In the genomic region with DNA sequence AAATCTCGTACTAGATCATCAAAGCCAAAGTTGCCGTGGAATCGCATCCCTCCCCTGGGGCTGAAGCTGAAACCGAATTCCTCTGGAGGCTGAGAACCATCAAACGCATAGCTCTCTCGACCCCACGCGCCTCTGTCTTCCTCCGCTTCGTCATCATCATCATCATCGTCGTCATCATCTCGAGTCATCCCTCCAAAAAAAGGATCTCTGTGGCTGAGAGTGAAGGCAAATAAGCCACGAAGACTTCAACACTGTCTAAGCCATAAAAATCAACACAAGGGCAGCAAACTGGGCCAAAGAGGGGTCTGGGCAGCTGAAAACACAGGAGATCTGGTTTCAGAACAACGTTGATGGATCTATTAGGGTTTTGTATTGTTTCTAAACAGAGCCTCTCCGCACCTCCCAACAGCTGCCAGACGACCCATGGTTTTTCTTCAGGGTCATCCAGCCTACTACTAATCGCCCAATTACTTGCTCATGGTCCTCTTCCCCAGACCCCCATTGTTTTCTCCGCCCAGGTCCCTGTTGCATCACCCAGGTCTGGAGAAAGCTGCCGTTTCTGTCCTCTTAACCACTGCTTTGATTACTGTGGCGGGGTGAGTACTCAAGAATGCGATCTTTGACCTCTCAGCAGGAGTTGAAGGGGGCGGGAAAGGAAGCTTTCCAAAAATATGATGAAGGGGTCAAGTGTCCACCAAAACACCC, we compare ENCODE assay signal across 8 mouse cellular contexts. TPM values are rescaled to one million over a fixed set of nuclear protein-coding genes. Genes with fewer than 3 reads are reported as not detected.
DNase-seq lines count a peak whose midpoint lies in the region; TF ChIP-seq lines count a peak whose summit lies in the region.

No protein-coding gene starts in this region.

- peak overlapping the region; percentile 97 for H3K27ac ChIP-seq in gastrocnemius, adult 2 months
- peak overlapping the region; percentile 92 for H3K27ac ChIP-seq in hindbrain, embryonic 10.5 days
- peak overlapping the region; percentile 90 for H3K27ac ChIP-seq in midbrain, embryonic 10.5 days (replicated peaks)

- H3K4me1 ChIP-seq in hindbrain, embryonic 10.5 days (replicated peaks) = peaks cover 21% of the 10 kb centered on the region
- H3K4me1 ChIP-seq in midbrain, embryonic 10.5 days = peaks cover 24% of the 10 kb centered on the region

- peak; percentile 21 for DNase-seq in gastrocnemius, adult 2 months
- DNase-seq in gastrocnemius, postnatal 25 days = no peak
- DNase-seq in ES-CJ7 (ENCODE audit: low read depth, low spot score) = peak; percentile 66
- peak; percentile 81 for DNase-seq in embryo, embryonic 9.5 days (ENCODE audit: extremely low spot score)
- peak; percentile 70 for DNase-seq in hindbrain, embryonic 10.5 days (ENCODE audit: low spot score)
- peak; percentile 27 to 39 for DNase-seq in left cerebral cortex, postnatal 14 days (ENCODE audit: low spot score in 2 of 2)
- peak; percentile 63 for DNase-seq in midbrain, embryonic 10.5 days (ENCODE audit: low spot score)
- peak; percentile 28 for DNase-seq in thymus, postnatal 4 days

- 17% methylated on average over 23 of the region's 23 CpGs for WGBS in hindbrain, embryonic 10.5 days
- WGBS in midbrain, embryonic 10.5 days = 22% methylated on average over 23 of the region's 23 CpGs

- peaks cover 68% of the 10 kb centered on the region for H3K36me3 ChIP-seq in hindbrain, embryonic 10.5 days
- H3K36me3 ChIP-seq in midbrain, embryonic 10.5 days = peaks cover 73% of the 10 kb centered on the region

- no peak for TF ChIP-seq CTCF in gastrocnemius, adult 2 months (IDR thresholded peaks at IDR 0.05)

- peak overlapping the region; percentile 95 for H3K4me3 ChIP-seq in gastrocnemius, adult 2 months
- H3K4me3 ChIP-seq in hindbrain, embryonic 10.5 days = peak overlapping the region; percentile 83
- H3K4me3 ChIP-seq in midbrain, embryonic 10.5 days = peak overlapping the region; percentile 78

- H3K9me3 ChIP-seq in hindbrain, embryonic 10.5 days = no peaks in the 10 kb centered on the region
- H3K9me3 ChIP-seq in midbrain, embryonic 10.5 days (replicated peaks) = no peaks in the 10 kb centered on the region

- intact Hi-C loops in gastrocnemius, adult 2 months (cut with DNase I) = no loop called here
- intact Hi-C loops in left cerebral cortex, postnatal 14 days (cut with DNase I) = loop anchor here (5.0 kb wide), 1 partner anchor 36 kb away; the partner anchor contains the start of gene Atp8b2

- no peaks in the 10 kb centered on the region for H3K27me3 ChIP-seq in hindbrain, embryonic 10.5 days (ENCODE audit: insufficient read depth, poor library complexity, severe bottlenecking)
- no peaks in the 10 kb centered on the region for H3K27me3 ChIP-seq in midbrain, embryonic 10.5 days (ENCODE audit: low read depth, poor library complexity, severe bottlenecking)

RNA-seq across cellular contexts. Expression of gene Hax1, which starts 0.6 kb away (rescaled TPM):
- 10 to 100 TPM; 52.2 to 57.7 TPM for total RNA-seq in gastrocnemius, adult 2 months (2021)
- 10 to 100 TPM; 44.7 to 54.8 TPM for total RNA-seq in gastrocnemius, postnatal 25 days (2021)
- polyA plus RNA-seq in hindbrain, embryonic 10.5 days (2016; fragmentation: Nextera tagmentation; extraction: Ambion mirVana) = 181 and 189 TPM in 2 replicates
- total RNA-seq in left cerebral cortex, postnatal 14 days (2021) = 10 to 100 TPM; 70.6 to 76.7 TPM
- polyA plus RNA-seq in midbrain, embryonic 10.5 days (2016; fragmentation: Nextera tagmentation; extraction: Ambion mirVana) = 172 and 182 TPM in 2 replicates

RNA-seq across cellular contexts. Expression of gene Atp8b2, which starts 34.6 kb away (rescaled TPM):
- total RNA-seq in gastrocnemius, adult 2 months (2021) = 1 to 10 TPM; 6.0 to 9.8 TPM
- 10 to 100 TPM; 14.1 to 15.1 TPM for total RNA-seq in gastrocnemius, postnatal 25 days (2021)
- polyA plus RNA-seq in hindbrain, embryonic 10.5 days (2016; fragmentation: Nextera tagmentation; extraction: Ambion mirVana) = 13.7 and 14.5 TPM in 2 replicates
- 10 to 100 TPM; 94.6 to 95.2 TPM for total RNA-seq in left cerebral cortex, postnatal 14 days (2021)
- polyA plus RNA-seq in midbrain, embryonic 10.5 days (2016; fragmentation: Nextera tagmentation; extraction: Ambion mirVana) = 12.4 and 12.9 TPM in 2 replicates

RNA-seq across cellular contexts. Expression of gene 4933434E20Rik, which starts 53.5 kb away (rescaled TPM):
- total RNA-seq in gastrocnemius, adult 2 months (2021) = 10 to 100 TPM; 82.0 to 93.3 TPM
- total RNA-seq in gastrocnemius, postnatal 25 days (2021) = 10 to 100 TPM; 84.1 to 84.9 TPM
- 219 and 222 TPM in 2 replicates for polyA plus RNA-seq in hindbrain, embryonic 10.5 days (2016; fragmentation: Nextera tagmentation; extraction: Ambion mirVana)
- 10 to 100 TPM; 77.2 to 78.1 TPM for total RNA-seq in left cerebral cortex, postnatal 14 days (2021)
- 235 and 237 TPM in 2 replicates for polyA plus RNA-seq in midbrain, embryonic 10.5 days (2016; fragmentation: Nextera tagmentation; extraction: Ambion mirVana)

RNA-seq across cellular contexts. Expression of gene Ubap2l, which starts 54.5 kb away (rescaled TPM):
- 100 to 1,000 TPM in 1 of 2 experiments, 10 to 100 TPM in 1; 94.5 to 104 TPM for total RNA-seq in gastrocnemius, adult 2 months (2021)
- total RNA-seq in gastrocnemius, postnatal 25 days (2021) = 10 to 100 TPM; 79.1 to 79.3 TPM
- 199 and 208 TPM in 2 replicates for polyA plus RNA-seq in hindbrain, embryonic 10.5 days (2016; fragmentation: Nextera tagmentation; extraction: Ambion mirVana)
- 100 to 1,000 TPM; 191 to 205 TPM for total RNA-seq in left cerebral cortex, postnatal 14 days (2021)
- 196 and 204 TPM in 2 replicates for polyA plus RNA-seq in midbrain, embryonic 10.5 days (2016; fragmentation: Nextera tagmentation; extraction: Ambion mirVana)

Comparison
In these comparisons a context has a peak if more than half of its experiments do, and no peak if none do; other contexts are left out.
1. RNA of gene Atp8b2, which starts 34.6 kb away (total RNA-seq): 94.6 to 95.2 TPM in left cerebral cortex, postnatal 14 days; 14.1 to 15.1 TPM in gastrocnemius, postnatal 25 days and 6.0 to 9.8 TPM in gastrocnemius, adult 2 months; every median in the first group is over 4 times any median in the second.
2. Peak in every context shown above with its lines, with median percentiles within 50 percentile points of each other: H3K27ac ChIP-seq and H3K4me3 ChIP-seq.